Mouse (Mus musculus) midbrain, embryonic 14.5 days (tissue): Measurements from ENCODE around the gene Ephb1. TPM values are rescaled to one million over a fixed set of nuclear protein-coding genes. Genes with fewer than 3 reads are reported as not detected.
A peak's percentile ranks its signal among the peaks of the same experiment; 100 is the strongest.

ENCODE experiments used
- ATAC-seq: fragments of 200-750 bp; cut with Nextera tagmentation; 2 replicates; pipeline ENCODE4 v1.8.0; 2017; ENCODE audit warnings: moderate number of reproducible peaks, moderate library complexity; ENCODE audit not compliant: low FRiP score, low TSS enrichment
- DNase-seq: peaks from one replicate; pipeline ENCODE4 v3.0.0-alpha.2; 2015
- H3K27ac ChIP-seq: fragments of 300-500 bp; sonication (generic); replicated peaks from 2 replicates; pipeline ENCODE4 v1.5.1; 2014; ENCODE audit warnings: mild to moderate bottlenecking, low read depth, low read length, moderate library complexity
- H3K27me3 ChIP-seq: fragments of 300-500 bp; sonication (generic); 2 replicates; pipeline ENCODE4 v1.6.1; 2014; ENCODE audit warnings: low read length, control low read depth, mixed read lengths; ENCODE audit not compliant: control insufficient read depth, insufficient read depth
- H3K36me3 ChIP-seq: fragments of 300-500 bp; sonication (generic); 2 replicates; pipeline ENCODE4 v1.6.1; 2014; ENCODE audit warnings: low read length, control low read depth; ENCODE audit not compliant: control insufficient read depth, insufficient read depth
- H3K4me1 ChIP-seq: fragments of 300-500 bp; sonication (generic); 2 replicates; pipeline ENCODE4 v1.6.1; 2014; ENCODE audit warnings: mild to moderate bottlenecking, antibody characterized with exemption, low read length, control low read depth; ENCODE audit not compliant: control insufficient read depth, insufficient read depth
- H3K4me2 ChIP-seq: fragments of 300-500 bp; sonication (generic); 2 replicates; pipeline ENCODE4 v1.6.1; 2014; ENCODE audit warnings: mild to moderate bottlenecking, low read length, moderate library complexity
- H3K4me3 ChIP-seq: fragments of 300-500 bp; sonication (generic); replicated peaks from 2 replicates; pipeline ENCODE4 v1.5.1; 2014; ENCODE audit warnings: low read depth, low read length
- H3K9ac ChIP-seq: fragments of 300-500 bp; sonication (generic); replicated peaks from 2 replicates; pipeline ENCODE4 v1.6.1; 2014; ENCODE audit warnings: mild to moderate bottlenecking, low read length, moderate library complexity
- H3K9me3 ChIP-seq: fragments of 300-500 bp; sonication (generic); 2 replicates; pipeline ENCODE4 v1.6.1; 2016; ENCODE audit warnings: low read length, control low read depth, mixed read lengths; ENCODE audit not compliant: control insufficient read depth
- WGBS: fragments of 180-500 bp; shearing (Covaris S2); extraction: QIAGEN DNeasy Blood & Tissue Kit; methylation state at CpG from one replicate; pipeline ENCODE4 v1.1.7; 2014; 5-methylcytosine and 5-hydroxymethylcytosine counted together
- polyA plus RNA-seq: library from polyadenylated mRNA; unstranded; fragments of >200 nt; fragmentation: Nextera tagmentation; extraction: Ambion mirVana; gene quantifications from 2 replicates; pipeline ENCODE4 v1.2.1, GENCODE M21; 2014

The Ephb1 gene
- polyA plus RNA-seq, 1 experiment from 2014 or later, result 93.9 TPM

DNA sequence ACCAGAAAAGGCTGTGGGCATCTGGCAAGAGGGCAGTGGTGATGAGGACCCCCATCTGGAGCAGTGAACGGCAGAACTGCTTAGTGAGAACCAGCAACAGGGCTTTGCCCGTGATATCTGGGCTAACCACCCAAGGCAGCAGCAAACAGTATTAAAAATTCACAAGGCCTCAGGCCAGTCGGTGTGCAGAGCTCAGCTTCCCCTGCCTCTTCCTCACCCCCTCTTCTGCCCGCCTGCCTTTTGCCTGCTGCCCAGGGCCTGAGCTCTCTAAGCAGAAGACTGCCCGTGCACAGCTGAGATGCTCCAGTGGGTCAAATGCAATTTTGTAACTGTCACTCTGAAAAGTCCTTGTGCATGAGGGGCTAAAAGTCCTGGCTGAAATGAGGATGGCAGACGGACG is 358.3 kb downstream of the Ephb1 start:
- Histone ChIP-seq H3K4me1 (peaks cover 5% of the 10 kb centered on the region; the same call in 1 of the 2 replicates), H3K36me3 (peaks cover 51% of the 10 kb centered on the region), H3K27ac (peak overlapping the region; percentile 60), H3K9ac (no peak overlapping the region), H3K4me3 (no peak overlapping the region), H3K27me3 (no peaks in the 10 kb centered on the region), H3K4me2 (no peak overlapping the region), H3K9me3 (no peaks in the 10 kb centered on the region; the same call in 1 of the 2 replicates)
- ATAC-seq (no peak), DNase-seq (peak; percentile 40)
- WGBS, result 52% methylated on average over 7 of the region's 7 CpGs

DNA sequence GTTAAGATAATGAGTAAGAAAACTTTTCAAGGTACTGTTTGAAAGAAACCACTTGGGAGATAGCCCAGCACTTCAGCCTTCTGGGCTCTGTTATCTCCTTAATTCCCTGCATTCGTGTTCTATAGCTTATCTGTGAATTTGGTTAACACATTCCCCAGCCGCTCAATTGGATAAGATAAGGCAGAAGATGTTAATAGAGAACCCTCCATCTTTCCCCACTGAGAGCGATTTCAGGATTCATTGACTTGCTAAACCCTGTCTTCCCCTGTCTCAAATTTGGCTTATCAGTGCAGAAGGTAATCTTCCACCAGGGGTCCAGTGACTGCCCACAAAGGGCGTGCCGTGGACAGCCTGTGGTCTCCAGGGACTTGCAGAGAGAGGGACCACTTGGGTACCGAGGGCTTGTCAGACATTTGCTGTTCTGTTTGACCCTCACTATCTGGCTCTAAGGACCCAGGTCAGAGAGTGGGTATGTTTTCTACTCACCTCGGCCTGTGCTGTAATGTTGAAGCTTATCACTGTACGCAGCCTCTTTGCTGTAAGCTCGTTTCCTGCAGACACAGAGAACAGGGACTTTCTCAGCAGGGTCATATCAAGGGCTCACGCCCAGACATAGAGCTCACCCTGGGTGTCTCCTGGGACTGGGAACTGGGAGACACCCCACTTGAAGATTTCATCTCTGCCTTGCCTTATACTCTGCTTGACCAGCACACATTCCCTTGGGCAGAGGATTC is 358.9 kb downstream of the Ephb1 start:
- no peak overlapping the region for H3K4me3 ChIP-seq
- ATAC-seq (no peak), DNase-seq (no peak)
- H3K36me3 ChIP-seq, result peaks cover 46% of the 10 kb centered on the region
- 67% methylated on average over 10 of the region's 10 CpGs for WGBS
- H3K27ac ChIP-seq, result peak overlapping the region; percentile 60
- H3K27me3 ChIP-seq, result no peaks in the 10 kb centered on the region
- no peak overlapping the region for H3K4me2 ChIP-seq
- no peaks in the 10 kb centered on the region for H3K9me3 ChIP-seq
- peaks cover 5% of the 10 kb centered on the region; the same call in 1 of the 2 replicates for H3K4me1 ChIP-seq
- H3K9ac ChIP-seq, result no peak overlapping the region

DNA sequence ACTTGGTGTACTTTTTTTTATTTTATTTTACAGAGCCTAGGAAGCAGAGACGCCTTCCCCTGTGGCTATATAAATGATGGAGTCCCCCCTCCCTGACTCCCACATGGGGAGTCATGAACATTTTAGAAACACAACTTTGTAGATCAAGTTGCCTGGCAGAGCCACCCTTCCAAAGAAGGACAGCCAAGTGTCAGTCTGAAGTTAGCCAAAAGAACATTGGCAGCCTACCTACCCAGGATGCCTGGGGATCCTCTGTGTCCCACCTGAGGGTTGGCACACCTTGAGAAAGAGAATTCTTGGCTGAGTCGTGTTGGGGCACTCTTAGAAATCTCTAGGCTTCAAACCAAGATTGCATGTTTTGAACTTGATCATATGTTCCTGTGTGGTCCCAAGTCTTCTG is 360.4 kb downstream of the Ephb1 start:
- Histone ChIP-seq H3K4me3 (no peak overlapping the region), H3K27me3 (no peaks in the 10 kb centered on the region), H3K36me3 (peaks cover 39% of the 10 kb centered on the region), H3K27ac (no peak overlapping the region), H3K9me3 (no peaks in the 10 kb centered on the region), H3K4me1 (peaks cover 5% of the 10 kb centered on the region; the same call in 1 of the 2 replicates), H3K9ac (no peak overlapping the region), H3K4me2 (no peak overlapping the region)
- whole genome bisulfite sequencing, result 95% methylated on average over 2 of the region's 2 CpGs
- ATAC-seq, result no peak
- DNase-seq, result no peak

GRCm38 (mm10) chr9:101990836-101991235 is 363.7 kb downstream of the Ephb1 start:
- DNase-seq, result no peak

DNA sequence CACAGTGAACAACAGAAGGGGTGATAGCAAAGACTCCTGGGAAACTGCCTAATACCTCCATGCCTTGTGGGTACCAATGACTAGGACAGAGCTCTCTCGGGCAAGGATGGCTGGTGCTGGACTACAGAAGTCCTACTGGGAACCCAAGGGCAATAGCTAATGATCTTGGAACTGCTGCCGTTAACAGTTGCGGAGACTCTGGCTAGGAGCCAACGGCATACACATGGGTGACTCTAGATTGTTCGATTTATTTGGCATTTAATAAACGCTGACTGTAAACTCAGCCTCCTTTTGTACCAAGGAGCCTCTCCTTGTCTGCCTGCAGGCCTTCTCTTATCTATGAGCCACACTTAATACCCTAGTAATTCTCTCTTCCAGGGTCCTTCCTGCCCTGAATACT is 364.5 kb downstream of the Ephb1 start:
- H3K9me3 ChIP-seq, result no peaks in the 10 kb centered on the region
- DNase-seq, result no peak
- WGBS, result 70% methylated on average over 6 of the region's 6 CpGs
- H3K4me1 ChIP-seq, result 0 out of 2 replicates have a peak, but pooled peaks cover 3% of the 10 kb centered on the region
- H3K27ac ChIP-seq, result no peak overlapping the region; the same call in 1 of the 2 replicates
- H3K36me3 ChIP-seq, result peaks cover 32% of the 10 kb centered on the region; the same call in 1 of the 2 replicates
- H3K4me2 ChIP-seq, result no peak overlapping the region
- H3K4me3 ChIP-seq, result no peak overlapping the region
- H3K9ac ChIP-seq, result no peak overlapping the region
- no peaks in the 10 kb centered on the region for H3K27me3 ChIP-seq
- no peak for ATAC-seq

More at GRCm38 (mm10) chr9:101990836-101991235, 363.7 kb downstream of the Ephb1 start:
- Histone ChIP-seq H3K36me3 (peaks cover 38% of the 10 kb centered on the region; the same call in 1 of the 2 replicates), H3K27me3 (no peaks in the 10 kb centered on the region), H3K9ac (no peak overlapping the region), H3K4me1 (0 out of 2 replicates have a peak, but pooled peaks cover 3% of the 10 kb centered on the region), H3K9me3 (no peaks in the 10 kb centered on the region), H3K4me3 (no peak overlapping the region), H3K27ac (no peak overlapping the region), H3K4me2 (no peak overlapping the region)
- no peak for ATAC-seq
- 80% methylated on average over 12 of the region's 12 CpGs for WGBS

DNA sequence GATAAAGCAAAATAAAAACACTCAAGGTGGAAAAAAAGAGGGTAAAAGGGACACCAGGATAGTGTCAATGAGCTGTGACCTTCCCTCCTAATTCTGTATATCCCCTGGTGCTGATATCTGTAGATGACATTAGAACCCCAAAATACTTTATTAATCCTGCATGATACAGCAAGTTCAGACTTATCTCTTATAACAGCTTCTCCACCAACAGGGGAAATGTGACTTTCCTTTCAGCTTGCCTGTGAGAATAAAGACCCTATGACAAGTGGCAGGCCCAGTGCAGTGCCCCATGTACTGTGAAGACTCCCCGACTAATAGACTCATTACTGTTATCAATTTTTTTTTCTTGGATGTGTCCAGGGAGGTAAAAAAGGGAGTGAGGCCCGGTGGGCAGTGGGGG is 367.6 kb downstream of the Ephb1 start:
- WGBS, result 79% methylated on average over 2 of the region's 2 CpGs
- ATAC-seq (no peak), DNase-seq (no peak)
- Histone ChIP-seq H3K4me3 (no peak overlapping the region), H3K27me3 (no peaks in the 10 kb centered on the region), H3K9ac (no peak overlapping the region), H3K4me2 (no peak overlapping the region), H3K27ac (no peak overlapping the region), H3K36me3 (peaks cover 18% of the 10 kb centered on the region), H3K9me3 (no peaks in the 10 kb centered on the region), H3K4me1 (0 out of 2 replicates have a peak, but pooled peaks cover 3% of the 10 kb centered on the region)

DNA sequence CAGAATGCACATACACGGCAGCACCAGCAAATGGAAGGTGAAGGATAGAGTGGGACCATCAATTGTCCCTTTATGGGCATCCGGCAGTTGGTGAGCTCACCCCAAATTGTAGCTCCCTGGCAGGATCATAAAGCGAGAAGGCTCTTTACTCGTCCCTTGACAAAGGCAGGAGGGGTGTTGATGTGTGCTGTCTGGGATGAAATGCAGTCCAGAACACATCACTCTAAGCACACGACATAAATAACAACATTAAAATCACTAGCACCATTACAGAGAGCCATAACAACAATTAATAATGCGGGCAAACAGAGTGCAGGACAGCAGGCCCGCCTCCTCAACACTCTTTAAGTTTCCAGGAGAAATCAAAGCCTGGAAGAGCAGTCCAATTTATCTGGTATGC is 372.1 kb downstream of the Ephb1 start:
- no peak for ATAC-seq
- Histone ChIP-seq H3K9ac (no peak overlapping the region), H3K9me3 (no peaks in the 10 kb centered on the region), H3K4me2 (no peak overlapping the region), H3K36me3 (peaks cover 16% of the 10 kb centered on the region), H3K4me1 (no peaks in the 10 kb centered on the region), H3K4me3 (no peak overlapping the region), H3K27ac (no peak overlapping the region), H3K27me3 (no peaks in the 10 kb centered on the region)
- no peak for DNase-seq
- 86% methylated on average over 7 of the region's 7 CpGs for WGBS

DNA sequence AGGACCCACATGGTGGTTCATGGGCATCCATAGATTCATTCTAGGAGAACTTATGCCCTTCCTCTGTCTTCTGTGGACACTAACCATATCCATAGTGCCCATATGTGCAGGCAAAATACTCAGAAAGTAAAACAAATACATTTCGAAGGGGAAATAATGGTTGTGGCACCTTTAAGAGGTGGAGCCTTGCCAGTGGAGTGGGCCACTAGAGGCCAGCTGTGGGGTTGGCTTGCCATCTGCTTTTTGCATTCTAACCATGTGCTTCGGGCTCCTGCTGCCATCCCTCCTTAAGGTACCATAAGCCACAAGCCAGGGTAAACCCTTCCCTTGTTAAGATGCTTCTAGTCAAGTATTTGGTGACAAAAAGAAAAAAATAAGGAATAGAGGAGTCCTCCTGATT is 373.3 kb downstream of the Ephb1 start:
- no peaks in the 10 kb centered on the region for H3K27me3 ChIP-seq
- no peak overlapping the region for H3K4me2 ChIP-seq
- DNase-seq (no peak), ATAC-seq (no peak)
- no peaks in the 10 kb centered on the region for H3K4me1 ChIP-seq
- H3K27ac ChIP-seq, result no peak overlapping the region
- H3K9ac ChIP-seq, result no peak overlapping the region
- no peaks in the 10 kb centered on the region for H3K9me3 ChIP-seq
- H3K36me3 ChIP-seq, result peaks cover 16% of the 10 kb centered on the region
- H3K4me3 ChIP-seq, result no peak overlapping the region
- WGBS, result 86% methylated on average over 2 of the region's 2 CpGs
